Mouse (Mus musculus): ENCODE measurements at regions not wholly inside any gene's neighbourhood (a gene's known extent, or its start where the extent isn't known, plus 50 kb on each side); places are given as distances from the start of the nearest gene placed in this dataset.

GRCm38 (mm10) chr11:42754481-42755272, 280.9 kb upstream of the Gm9972 start:
- no peak for DNase-seq

GRCm38 (mm10) chr11:42755415-42755814, 280.1 kb upstream of the Gm9972 start:
- DNase-seq: no peak

GRCm38 (mm10) chr11:42765213-42765612, 270.3 kb upstream of the Gm9972 start:
- DNase-seq: no peak

- DNase-seq: no peak
Measured at GRCm38 (mm10) chr11:42775074-42775676, 260.4 kb upstream of the Gm9972 start.

GRCm38 (mm10) chr11:42811487-42811886, 224.1 kb upstream of the Gm9972 start:
- no peak for DNase-seq

- DNase-seq: no peak
Measured at GRCm38 (mm10) chr11:42815753-42816152, 219.8 kb upstream of the Gm9972 start.

GRCm38 (mm10) chr11:42822835-42823234, 212.7 kb upstream of the Gm9972 start:
- DNase-seq: no peak

GRCm38 (mm10) chr11:42845795-42846194, 189.8 kb upstream of the Gm9972 start:
- DNase-seq: no peak

GRCm38 (mm10) chr11:42854411-42854810, 181.1 kb upstream of the Gm9972 start:
- no peak for DNase-seq

- DNase-seq: no peak
Measured at GRCm38 (mm10) chr11:42857687-42858086, 177.9 kb upstream of the Gm9972 start.

GRCm38 (mm10) chr11:42874056-42874455, 161.5 kb upstream of the Gm9972 start:
- DNase-seq: no peak

- no peak for DNase-seq
Measured at GRCm38 (mm10) chr11:42900024-42900423, 135.5 kb upstream of the Gm9972 start.

- DNase-seq: no peak
Measured at GRCm38 (mm10) chr11:42903459-42904012, 132.0 kb upstream of the Gm9972 start.

- DNase-seq: no peak
Measured at GRCm38 (mm10) chr11:42905561-42905960, 130.0 kb upstream of the Gm9972 start.

- no peak for DNase-seq
Measured at GRCm38 (mm10) chr11:42906020-42906419, 129.5 kb upstream of the Gm9972 start.

- no peak for DNase-seq
Measured at GRCm38 (mm10) chr11:42916421-42917181, 118.9 kb upstream of the Gm9972 start.

GRCm38 (mm10) chr11:42919221-42919620, 116.3 kb upstream of the Gm9972 start:
- DNase-seq: no peak

GRCm38 (mm10) chr11:42927156-42927555, 108.4 kb upstream of the Gm9972 start:
- DNase-seq: no peak

- no peak for DNase-seq
Measured at GRCm38 (mm10) chr11:42928916-42929315, 106.6 kb upstream of the Gm9972 start.

- peak; percentile 44 for DNase-seq
Measured at GRCm38 (mm10) chr11:42939271-42939670, 96.3 kb upstream of the Gm9972 start.

- DNase-seq: no peak
Measured at GRCm38 (mm10) chr11:42941561-42941960, 94.0 kb upstream of the Gm9972 start.

- DNase-seq: no peak
Measured at GRCm38 (mm10) chr11:42942284-42942683, 93.3 kb upstream of the Gm9972 start.

- DNase-seq: peak; percentile 0
Measured at GRCm38 (mm10) chr11:42944573-42944972, 91.0 kb upstream of the Gm9972 start.
